Mouse (Mus musculus) liver, embryonic 15.5 days (tissue): ENCODE data around the gene Mchr1. TPM values are rescaled to one million over a fixed set of nuclear protein-coding genes. Genes with fewer than 3 reads are reported as not detected.

Experiments
- ATAC-seq: fragments of 200-750 bp; cut with Nextera tagmentation; 2 replicates; pipeline ENCODE4 v1.8.0; 2017; ENCODE audit warnings: moderate number of reproducible peaks, mild to moderate bottlenecking, moderate library complexity; ENCODE audit not compliant: insufficient read depth
- H3K27ac ChIP-seq: fragments of 300-500 bp; sonication (generic); replicated peaks from 2 replicates; pipeline ENCODE4 v1.5.1; 2015; ENCODE audit warnings: mild to moderate bottlenecking, inconsistent platforms
- H3K27me3 ChIP-seq: fragments of 300-500 bp; sonication (generic); 2 replicates; pipeline ENCODE4 v1.6.1; 2015; ENCODE audit warnings: mild to moderate bottlenecking, inconsistent platforms
- H3K36me3 ChIP-seq: fragments of 300-500 bp; sonication (generic); replicated peaks from 2 replicates; pipeline ENCODE4 v1.6.1; 2015; ENCODE audit warnings: moderate library complexity, mild to moderate bottlenecking, inconsistent platforms
- H3K4me1 ChIP-seq: fragments of 300-500 bp; sonication (generic); replicated peaks from 2 replicates; pipeline ENCODE4 v1.6.1; 2015; ENCODE audit warnings: inconsistent platforms
- H3K4me2 ChIP-seq: fragments of 300-500 bp; sonication (generic); 2 replicates; pipeline ENCODE4 v1.6.1; 2015; ENCODE audit warnings: moderate library complexity, mild to moderate bottlenecking, inconsistent platforms
- H3K4me3 ChIP-seq: fragments of 300-500 bp; sonication (generic); replicated peaks from 2 replicates; pipeline ENCODE4 v1.5.1; 2015; ENCODE audit warnings: mild to moderate bottlenecking, inconsistent platforms
- H3K9ac ChIP-seq: fragments of 300-500 bp; sonication (generic); 2 replicates; pipeline ENCODE4 v1.6.1; 2015; ENCODE audit warnings: moderate library complexity, mild to moderate bottlenecking, inconsistent platforms
- H3K9me3 ChIP-seq: fragments of 300-500 bp; sonication (generic); replicated peaks from 2 replicates; pipeline ENCODE4 v1.6.1; 2016; ENCODE audit warnings: inconsistent platforms
- WGBS: fragments of 180-500 bp; shearing (Covaris S2); methylation state at CpG from one replicate; pipeline ENCODE4 v1.1.7; 2015; ENCODE audit warnings: mixed read lengths; ENCODE audit not compliant: insufficient replicate concordance; 5-methylcytosine and 5-hydroxymethylcytosine counted together
- polyA plus RNA-seq: library from polyadenylated mRNA; unstranded; fragments of >200 nt; fragmentation: Nextera tagmentation; extraction: Ambion mirVana; gene quantifications from 2 replicates; pipeline ENCODE4 v1.2.1, GENCODE M21; 2015

Mchr1 gene
- polyA plus RNA-seq, 1 experiment from 2014 or later, result 0.08 TPM

GRCm38 (mm10) chr15:81248951-81249579, 13.8 kb downstream of the Mchr1 start:
- Histone ChIP-seq H3K27me3 (no peaks in the 10 kb centered on the region), H3K4me1 (peaks cover 4% of the 10 kb centered on the region)
- WGBS, result 67% methylated on average over 4 of the region's 4 CpGs

GRCm38 (mm10) chr15:81252626-81253174, 17.4 kb downstream of the Mchr1 start:
- WGBS, result 34% methylated on average over 4 of the region's 4 CpGs
- Histone ChIP-seq H3K9ac (no peak overlapping the region), H3K4me3 (no peak overlapping the region), H3K9me3 (no peaks in the 10 kb centered on the region), H3K4me2 (no peak overlapping the region), H3K36me3 (no peaks in the 10 kb centered on the region), H3K27me3 (no peaks in the 10 kb centered on the region), H3K27ac (no peak overlapping the region), H3K4me1 (peaks cover 4% of the 10 kb centered on the region; the same call in 1 of the 2 replicates)
- ATAC-seq, result no peak

More at GRCm38 (mm10) chr15:81248951-81249579, 13.8 kb downstream of the Mchr1 start:
- Histone ChIP-seq H3K36me3 (no peaks in the 10 kb centered on the region), H3K4me2 (no peak overlapping the region), H3K9me3 (no peaks in the 10 kb centered on the region), H3K4me3 (no peak overlapping the region), H3K27ac (no peak overlapping the region), H3K9ac (no peak overlapping the region)
- no peak for ATAC-seq

GRCm38 (mm10) chr15:81253585-81253984, 18.3 kb downstream of the Mchr1 start:
- Histone ChIP-seq H3K4me3 (no peak overlapping the region), H3K9me3 (no peaks in the 10 kb centered on the region), H3K4me1 (no peaks in the 10 kb centered on the region), H3K4me2 (no peak overlapping the region), H3K27me3 (no peaks in the 10 kb centered on the region), H3K27ac (no peak overlapping the region), H3K9ac (no peak overlapping the region), H3K36me3 (no peaks in the 10 kb centered on the region)
- no peak for ATAC-seq
- 48% methylated on average over 2 of the region's 2 CpGs for WGBS

- Histone ChIP-seq H3K27me3 (no peaks in the 10 kb centered on the region), H3K4me3 (no peak overlapping the region), H3K27ac (no peak overlapping the region), H3K9me3 (no peaks in the 10 kb centered on the region), H3K4me2 (no peak overlapping the region), H3K9ac (no peak overlapping the region), H3K36me3 (no peaks in the 10 kb centered on the region), H3K4me1 (no peaks in the 10 kb centered on the region)
- WGBS, result 54% methylated on average over 8 of the region's 8 CpGs
- no peak for ATAC-seq
Measured at GRCm38 (mm10) chr15:81254113-81254640, 18.9 kb downstream of the Mchr1 start.

GRCm38 (mm10) chr15:81255063-81255462, 19.8 kb downstream of the Mchr1 start:
- H3K4me2 ChIP-seq, result no peak overlapping the region
- no peaks in the 10 kb centered on the region for H3K9me3 ChIP-seq
- H3K4me1 ChIP-seq, result no peaks in the 10 kb centered on the region
- H3K4me3 ChIP-seq, result no peak overlapping the region
- H3K36me3 ChIP-seq, result no peaks in the 10 kb centered on the region
- WGBS, result 38% methylated on average over 6 of the region's 6 CpGs
- no peak overlapping the region for H3K9ac ChIP-seq
- H3K27ac ChIP-seq, result no peak overlapping the region
- no peaks in the 10 kb centered on the region for H3K27me3 ChIP-seq
- ATAC-seq, result no peak

- H3K27ac ChIP-seq, result no peak overlapping the region
- H3K9ac ChIP-seq, result no peak overlapping the region
- H3K4me1 ChIP-seq, result no peaks in the 10 kb centered on the region
- no peak overlapping the region for H3K4me2 ChIP-seq
- H3K9me3 ChIP-seq, result no peaks in the 10 kb centered on the region
- no peak for ATAC-seq
- H3K36me3 ChIP-seq, result no peaks in the 10 kb centered on the region
- 60% methylated on average over 9 of the region's 9 CpGs for WGBS
- no peak overlapping the region for H3K4me3 ChIP-seq
- H3K27me3 ChIP-seq, result no peaks in the 10 kb centered on the region
Measured at GRCm38 (mm10) chr15:81258296-81258695, 23.0 kb downstream of the Mchr1 start.

- no peaks in the 10 kb centered on the region for H3K4me1 ChIP-seq
- no peak overlapping the region for H3K4me2 ChIP-seq
- no peaks in the 10 kb centered on the region for H3K36me3 ChIP-seq
- H3K27me3 ChIP-seq, result no peaks in the 10 kb centered on the region
- no peaks in the 10 kb centered on the region for H3K9me3 ChIP-seq
- no peak overlapping the region for H3K9ac ChIP-seq
- no peak overlapping the region for H3K4me3 ChIP-seq
- WGBS, result 73% methylated on average over 5 of the region's 5 CpGs
- H3K27ac ChIP-seq, result no peak overlapping the region
- ATAC-seq, result no peak
Measured at GRCm38 (mm10) chr15:81259304-81259703, 24.0 kb downstream of the Mchr1 start.

- no peak for ATAC-seq
- no peaks in the 10 kb centered on the region for H3K9me3 ChIP-seq
- no peak overlapping the region for H3K4me3 ChIP-seq
- no peaks in the 10 kb centered on the region for H3K36me3 ChIP-seq
- WGBS, result 55% methylated on average over 9 of the region's 9 CpGs
- no peaks in the 10 kb centered on the region for H3K4me1 ChIP-seq
- H3K9ac ChIP-seq, result no peak overlapping the region
- no peak overlapping the region for H3K4me2 ChIP-seq
- H3K27ac ChIP-seq, result no peak overlapping the region
- no peaks in the 10 kb centered on the region for H3K27me3 ChIP-seq
Measured at GRCm38 (mm10) chr15:81260208-81260607, 24.9 kb downstream of the Mchr1 start.

GRCm38 (mm10) chr15:81264392-81265095, 29.2 kb downstream of the Mchr1 start:
- no peaks in the 10 kb centered on the region for H3K27me3 ChIP-seq
- no peaks in the 10 kb centered on the region for H3K36me3 ChIP-seq
- no peaks in the 10 kb centered on the region for H3K4me1 ChIP-seq
- ATAC-seq, result no peak
- no peaks in the 10 kb centered on the region for H3K9me3 ChIP-seq
- no peak overlapping the region for H3K27ac ChIP-seq
- no peak overlapping the region for H3K9ac ChIP-seq
- no peak overlapping the region for H3K4me3 ChIP-seq
- WGBS, result 46% methylated on average over 16 of the region's 16 CpGs
- no peak overlapping the region for H3K4me2 ChIP-seq

- no peaks in the 10 kb centered on the region for H3K9me3 ChIP-seq
- no peaks in the 10 kb centered on the region for H3K4me1 ChIP-seq
- ATAC-seq, result no peak
- H3K4me2 ChIP-seq, result no peak overlapping the region
- no peak overlapping the region for H3K4me3 ChIP-seq
- H3K27ac ChIP-seq, result no peak overlapping the region
- H3K27me3 ChIP-seq, result no peaks in the 10 kb centered on the region
- H3K9ac ChIP-seq, result no peak overlapping the region
- H3K36me3 ChIP-seq, result no peaks in the 10 kb centered on the region
- WGBS, result 16% methylated on average over 2 of the region's 2 CpGs
Measured at GRCm38 (mm10) chr15:81267416-81267815, 32.1 kb downstream of the Mchr1 start.

- H3K4me3 ChIP-seq, result no peak overlapping the region
- H3K4me1 ChIP-seq, result 0 out of 2 replicates have a peak, but pooled peaks cover 4% of the 10 kb centered on the region
- H3K27me3 ChIP-seq, result no peaks in the 10 kb centered on the region
- ATAC-seq, result no peak
- H3K4me2 ChIP-seq, result no peak overlapping the region
- no peak overlapping the region for H3K27ac ChIP-seq
- 22% methylated on average over 13 of the region's 13 CpGs for WGBS
- no peaks in the 10 kb centered on the region for H3K36me3 ChIP-seq
- no peak overlapping the region for H3K9ac ChIP-seq
- H3K9me3 ChIP-seq, result no peaks in the 10 kb centered on the region
Measured at GRCm38 (mm10) chr15:81272305-81273053, 37.2 kb downstream of the Mchr1 start.
